In genomic region chr11:17160242-17160641, GRCm38 (mm10) we compare ENCODE assay signal across 8 mouse cellular contexts. TPM values are rescaled to one million over a fixed set of nuclear protein-coding genes. Genes with fewer than 3 reads are reported as not detected.
DNase-seq lines count a peak whose midpoint lies in the region; ATAC-seq and TF ChIP-seq lines count a peak whose summit lies in the region.

No protein-coding gene starts in this region.

- TF ChIP-seq EP300 in MEL (IDR thresholded peaks at IDR 0.05; ENCODE audit: low read depth in 1 of 2, low read length in 2 of 2), result no peak

- peak; percentile 28 for TF ChIP-seq RAD21 in MEL (IDR thresholded peaks at IDR 0.05; ENCODE audit: low read depth, low read length)

- WGBS in forebrain, embryonic 10.5 days, result 2% methylated on average over 12 of the region's 12 CpGs
- under 1% methylated on average over 12 of the region's 12 CpGs for WGBS in lung, embryonic 14.5 days

- H3K9me3 ChIP-seq in MEL (replicated peaks; ENCODE audit: insufficient read depth, low read length), result no peaks in the 10 kb centered on the region
- no peaks in the 10 kb centered on the region for H3K9me3 ChIP-seq in forebrain, embryonic 10.5 days
- H3K9me3 ChIP-seq in lung, embryonic 14.5 days (ENCODE audit: low read depth, low read length), result no peaks in the 10 kb centered on the region

- TF ChIP-seq POLR2A in MEL (IDR thresholded peaks at IDR 0.05; ENCODE audit: control insufficient read depth in 1 of 2, insufficient read depth in 1 of 2, low read depth in 1 of 2, low read length in 2 of 2, poor library complexity in 1 of 2), result no peak

- H3K27me3 ChIP-seq in MEL (ENCODE audit: control insufficient read depth in 1 of 2, insufficient read depth in 2 of 2, low read length in 2 of 2), result no peaks in the 10 kb centered on the region
- H3K27me3 ChIP-seq in forebrain, embryonic 10.5 days (ENCODE audit: poor library complexity, severe bottlenecking), result no peaks in the 10 kb centered on the region
- no peaks in the 10 kb centered on the region for H3K27me3 ChIP-seq in lung, embryonic 14.5 days (ENCODE audit: insufficient read depth, low read length)

- ATAC-seq in lung, embryonic 14.5 days (ENCODE audit: insufficient read depth), result no peak
- peak; percentile 80 for ATAC-seq in neutrophil, adult 5-6 weeks (ENCODE audit: extremely low read depth, insufficient number of reproducible peaks, low FRiP score, poor library complexity, severe bottlenecking)

- H3K4me1 ChIP-seq in MEL (ENCODE audit: control insufficient read depth in 1 of 2, insufficient read depth in 2 of 2, low read length in 2 of 2), result peaks cover 10 to 29% of the 10 kb centered on the region in 2 experiments
- H3K4me1 ChIP-seq in forebrain, embryonic 10.5 days, result peaks cover 36% of the 10 kb centered on the region
- H3K4me1 ChIP-seq in lung, embryonic 14.5 days (ENCODE audit: insufficient read depth), result 0 out of 2 replicates have a peak, but pooled peaks cover 6% of the 10 kb centered on the region

- intact Hi-C loops in heart, postnatal 36 days (cut with DNase I), result loop anchor here (5.0 kb wide), 1 partner anchor 97 kb away; the partner anchor contains the start of gene C1d

- peak; percentile 44 to 73 (median 66) for TF ChIP-seq CTCF in MEL (IDR thresholded peaks at IDR 0.05 in 2 of 3, conservative IDR thresholded peaks at IDR 0.05 in 1 of 3; ENCODE audit: control insufficient read depth in 1 of 3, insufficient read depth in 1 of 3, low read depth in 2 of 3, low read length in 3 of 3, poor library complexity in 1 of 3, severe bottlenecking in 1 of 3)
- TF ChIP-seq CTCF in layer of hippocampus, adult 2 months (conservative IDR thresholded peaks at IDR 0.05), result peak; percentile 89
- TF ChIP-seq CTCF in lung, embryonic 14.5 days (IDR thresholded peaks at IDR 0.05; ENCODE audit: low read depth), result peak; percentile 78

- H3K4me3 ChIP-seq in MEL (ENCODE audit: control insufficient read depth in 1 of 2, insufficient read depth in 1 of 2, low read depth in 2 of 2, low read length in 2 of 2), result peak overlapping the region; percentile 81 to 96
- peak overlapping the region; percentile 97 for H3K4me3 ChIP-seq in forebrain, embryonic 10.5 days
- H3K4me3 ChIP-seq in layer of hippocampus, adult 2 months, result peak overlapping the region; percentile 95
- H3K4me3 ChIP-seq in lung, embryonic 14.5 days (ENCODE audit: low read depth, low read length), result peak overlapping the region; percentile 97

- H3K36me3 ChIP-seq in MEL (ENCODE audit: control insufficient read depth in 1 of 2, insufficient read depth in 2 of 2, low read length in 2 of 2), result peaks cover 0 to 38% of the 10 kb centered on the region in 2 experiments; a peak in 3 of 4 replicates
- H3K36me3 ChIP-seq in forebrain, embryonic 10.5 days (replicated peaks), result no peaks in the 10 kb centered on the region
- no peaks in the 10 kb centered on the region for H3K36me3 ChIP-seq in lung, embryonic 14.5 days (ENCODE audit: insufficient read depth)

- H3K27ac ChIP-seq in MEL (ENCODE audit: control insufficient read depth, low read depth, low read length), result peak overlapping the region; percentile 94
- peak overlapping the region; percentile 96 for H3K27ac ChIP-seq in forebrain, embryonic 10.5 days
- H3K27ac ChIP-seq in layer of hippocampus, adult 2 months, result peak overlapping the region; percentile 99
- H3K27ac ChIP-seq in lung, embryonic 14.5 days (ENCODE audit: low read depth), result peak overlapping the region; percentile 96

- peak overlapping the region; percentile 96 for H3K9ac ChIP-seq in MEL (ENCODE audit: control insufficient read depth, low read depth, low read length, poor library complexity, severe bottlenecking)
- H3K9ac ChIP-seq in lung, embryonic 14.5 days, result peak overlapping the region; percentile 99

- peak overlapping the region; percentile 84 for H3K4me2 ChIP-seq in lung, embryonic 14.5 days

- H3K79me2 ChIP-seq in MEL (ENCODE audit: control insufficient read depth, insufficient read depth, low read length, poor library complexity), result peaks cover 58% of the 10 kb centered on the region

- DNase-seq in MEL (ENCODE audit: low read depth, low spot score), result peak; percentile 90
- peak; percentile 33 for DNase-seq in c-Kit-positive CD71-negative TER-119-negative erythroid progenitor cells, embryonic 14.5 days (ENCODE audit: low read depth)
- peak; percentile 43 for DNase-seq in forebrain, embryonic 10.5 days (ENCODE audit: extremely low spot score, low spot score)
- DNase-seq in heart, postnatal 36 days, result peak; percentile 36 to 49
- peak; percentile 60 for DNase-seq in layer of hippocampus, adult 2 months (ENCODE audit: low spot score in 2 of 2)
- peak; percentile 84 for DNase-seq in lung, embryonic 14.5 days
- DNase-seq in thymus, postnatal 10 days (ENCODE audit: low spot score in 2 of 2), result peak; percentile 23 to 42

TF ChIP-seq in MEL, 35 proteins besides CTCF, POLR2A, EP300 and RAD21:
- TF ChIP-seq ZMIZ1 (IDR thresholded peaks at IDR 0.05; ENCODE audit: low read depth, low read length) (no peak), MAZ (IDR thresholded peaks at IDR 0.05; ENCODE audit: low read depth, low read length) (no peak), SIN3A (IDR thresholded peaks at IDR 0.05; ENCODE audit: low read length) (peak; percentile 91), SMC3 (IDR thresholded peaks at IDR 0.05; ENCODE audit: low read depth, low read length) (peak; percentile 30; the same call in 1 of the 2 replicates), MXI1 (IDR thresholded peaks at IDR 0.05; ENCODE audit: low read depth, low read length) (peak; percentile 85), HCFC1 (IDR thresholded peaks at IDR 0.05; ENCODE audit: low read depth, low read length) (peak; percentile 44; the same call in 1 of the 2 replicates), ZNF384 (IDR thresholded peaks at IDR 0.05; ENCODE audit: low read depth, low read length) (peak; percentile 72; the same call in 1 of the 2 replicates), TBP (IDR thresholded peaks at IDR 0.05; ENCODE audit: low read depth, low read length) (peak; percentile 53; the same call in 1 of the 2 replicates), MYC (IDR thresholded peaks at IDR 0.05; ENCODE audit: low read depth, low read length) (peak; percentile 37; the same call in 1 of the 2 replicates), ZC3H11A (IDR thresholded peaks at IDR 0.05; ENCODE audit: low read depth, low read length) (no peak), CHD1 (IDR thresholded peaks at IDR 0.05; ENCODE audit: low read depth, low read length) (peak; percentile 91)

RNA-seq across cellular contexts. Expression of gene Ppp3r1, which starts 1.2 kb away (rescaled TPM):
- total RNA-seq in MEL (2012; rRNA removed), result 48.8 and 55.5 TPM in 2 replicates
- 10 to 100 TPM; 63.8 to 67.9 TPM for polyA plus RNA-seq in MEL (2012; ENCODE audit: insufficient read depth in 1 of 2, insufficient read length in 2 of 2, low read depth in 1 of 2, low replicate concordance in 2 of 2, missing spikeins in 1 of 2)
- 66.8 and 72.9 TPM in 2 replicates for polyA plus RNA-seq in forebrain, embryonic 10.5 days (2016; fragmentation: Nextera tagmentation; extraction: Ambion mirVana)
- 10 to 100 TPM; 67.7 to 70.0 TPM for total RNA-seq in heart, postnatal 36 days (2021)
- 100 to 1,000 TPM; 877 to 906 TPM for total RNA-seq in layer of hippocampus, adult 2 months (2021)
- polyA plus RNA-seq in lung, embryonic 14.5 days (2014; fragmentation: Nextera tagmentation; extraction: Ambion mirVana), result 85.7 and 90.0 TPM in 2 replicates
- total RNA-seq in neutrophil, adult 5-6 weeks (2017), result 79.3 and 82.9 TPM in 2 replicates

RNA-seq across cellular contexts. Expression of gene Wdr92, which starts 21.7 kb away (rescaled TPM):
- 58.9 and 63.8 TPM in 2 replicates for total RNA-seq in MEL (2012; rRNA removed)
- 10 to 100 TPM in 1 of 2 experiments, not detected in 1; 34.5 TPM for polyA plus RNA-seq in MEL (2012; ENCODE audit: insufficient read depth in 1 of 2, insufficient read length in 2 of 2, low read depth in 1 of 2, low replicate concordance in 2 of 2, missing spikeins in 1 of 2)
- polyA plus RNA-seq in forebrain, embryonic 10.5 days (2016; fragmentation: Nextera tagmentation; extraction: Ambion mirVana), result 28.8 TPM in 2 replicates
- total RNA-seq in heart, postnatal 36 days (2021), result 10 to 100 TPM in 1 of 2 experiments, 1 to 10 TPM in 1; 9.8 to 11.8 TPM
- total RNA-seq in layer of hippocampus, adult 2 months (2021), result 10 to 100 TPM in 1 of 2 experiments, 1 to 10 TPM in 1; 9.5 to 10.2 TPM
- 23.4 and 24.8 TPM in 2 replicates for polyA plus RNA-seq in lung, embryonic 14.5 days (2014; fragmentation: Nextera tagmentation; extraction: Ambion mirVana)
- total RNA-seq in neutrophil, adult 5-6 weeks (2017), result 15.8 and 16.1 TPM in 2 replicates

RNA-seq across cellular contexts. Expression of gene Pno1, which starts 51.1 kb away (rescaled TPM):
- total RNA-seq in MEL (2012; rRNA removed), result 113 and 121 TPM in 2 replicates
- 1,000 to 10,000 TPM in 1 of 2 experiments, 10 to 100 TPM in 1; 64.4 to 1,147 TPM for polyA plus RNA-seq in MEL (2012; ENCODE audit: insufficient read depth in 1 of 2, insufficient read length in 2 of 2, low read depth in 1 of 2, low replicate concordance in 2 of 2, missing spikeins in 1 of 2)
- polyA plus RNA-seq in forebrain, embryonic 10.5 days (2016; fragmentation: Nextera tagmentation; extraction: Ambion mirVana), result 127 and 129 TPM in 2 replicates
- 10 to 100 TPM; 32.9 to 34.7 TPM for total RNA-seq in heart, postnatal 36 days (2021)
- total RNA-seq in layer of hippocampus, adult 2 months (2021), result 10 to 100 TPM; 27.6 TPM
- 79.1 and 84.1 TPM in 2 replicates for polyA plus RNA-seq in lung, embryonic 14.5 days (2014; fragmentation: Nextera tagmentation; extraction: Ambion mirVana)
- total RNA-seq in neutrophil, adult 5-6 weeks (2017), result 20.4 and 22.7 TPM in 2 replicates

Comparison
In these comparisons a context has a peak if more than half of its experiments do, and no peak if none do; other contexts are left out.
1. DNase-seq: peak in every context shown above with its lines; median percentile 90 in MEL; 84 in lung, embryonic 14.5 days; 60 in layer of hippocampus, adult 2 months; 43 in forebrain, embryonic 10.5 days; 42 in heart, postnatal 36 days; 33 in c-Kit-positive CD71-negative TER-119-negative erythroid progenitor cells, embryonic 14.5 days; 32 in thymus, postnatal 10 days.
2. RNA of gene Ppp3r1, which starts 1.2 kb away (total RNA-seq): 877 to 906 TPM in layer of hippocampus, adult 2 months; 79.3 to 82.9 TPM in neutrophil, adult 5-6 weeks, 67.7 to 70.0 TPM in heart, postnatal 36 days and 48.8 to 55.5 TPM in MEL; every median in the first group is over 10 times any median in the second.
3. Peak in every context shown above with its lines, with median percentiles within 50 percentile points of each other: H3K27ac ChIP-seq, H3K4me3 ChIP-seq and CTCF ChIP-seq.